Mouse (Mus musculus): ENCODE results near the gene Fam172a. TPM values are rescaled to one million over a fixed set of nuclear protein-coding genes. Genes with fewer than 3 reads are reported as not detected.

Fam172a gene
- polyA plus RNA-seq, 1 experiment from 2014 or later, result 39.8 TPM

DNA sequence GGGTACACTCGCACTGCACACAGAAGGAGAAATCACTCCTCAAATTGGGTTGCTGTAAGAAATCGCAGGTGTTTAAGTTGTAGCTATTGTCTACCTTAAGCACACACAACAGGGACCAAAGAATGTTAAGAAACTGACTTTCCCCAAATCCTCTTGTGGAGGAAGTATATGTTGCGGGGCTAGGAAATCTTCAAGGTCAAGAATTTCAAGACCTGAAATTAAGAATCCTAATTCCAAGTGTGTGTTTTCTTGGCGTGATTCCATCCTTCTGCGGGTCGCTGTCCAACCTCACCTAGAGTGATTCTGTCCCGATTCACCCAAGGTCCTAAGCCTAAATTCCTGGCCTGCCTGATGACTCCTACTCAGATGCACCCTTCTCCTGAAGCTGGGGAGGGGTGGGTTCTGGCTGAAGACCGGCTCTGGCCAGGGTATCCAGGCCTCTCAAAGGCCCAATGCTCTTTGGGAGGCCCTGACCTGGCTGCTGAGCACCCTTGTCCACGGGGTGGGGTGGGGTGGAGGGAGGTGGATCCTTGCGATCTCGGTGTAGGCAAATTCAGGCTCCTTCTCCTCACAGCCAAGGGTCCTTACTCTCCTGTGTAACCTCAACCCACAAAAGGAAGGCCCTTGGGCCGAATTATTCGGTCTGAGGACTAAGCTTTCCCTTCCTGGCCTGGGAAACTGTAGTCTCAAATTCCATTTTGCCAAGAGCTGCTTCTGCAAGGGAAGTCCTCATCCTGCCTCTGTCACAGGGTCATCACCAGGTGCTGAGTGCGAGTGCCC is 509.6 kb downstream of the Fam172a start:
- no peak overlapping the region for H3K4me3 ChIP-seq
- H3K9me3 ChIP-seq, result no peaks in the 10 kb centered on the region
- no peak overlapping the region for H3K9ac ChIP-seq
- peaks cover 73% of the 10 kb centered on the region for H3K27me3 ChIP-seq
- no peaks in the 10 kb centered on the region for H3K36me3 ChIP-seq
- H3K4me2 ChIP-seq, result no peak overlapping the region; the same call in 1 of the 2 replicates
- WGBS, result 20% methylated on average over 14 of the region's 14 CpGs
- peak; percentile 15; the same call in 1 of the 2 replicates for ATAC-seq (ENCODE audit: insufficient number of reproducible peaks, insufficient read depth, low FRiP score, low TSS enrichment, low read depth)
- H3K4me1 ChIP-seq, result peaks cover 20% of the 10 kb centered on the region
- no peak overlapping the region for H3K27ac ChIP-seq

DNA sequence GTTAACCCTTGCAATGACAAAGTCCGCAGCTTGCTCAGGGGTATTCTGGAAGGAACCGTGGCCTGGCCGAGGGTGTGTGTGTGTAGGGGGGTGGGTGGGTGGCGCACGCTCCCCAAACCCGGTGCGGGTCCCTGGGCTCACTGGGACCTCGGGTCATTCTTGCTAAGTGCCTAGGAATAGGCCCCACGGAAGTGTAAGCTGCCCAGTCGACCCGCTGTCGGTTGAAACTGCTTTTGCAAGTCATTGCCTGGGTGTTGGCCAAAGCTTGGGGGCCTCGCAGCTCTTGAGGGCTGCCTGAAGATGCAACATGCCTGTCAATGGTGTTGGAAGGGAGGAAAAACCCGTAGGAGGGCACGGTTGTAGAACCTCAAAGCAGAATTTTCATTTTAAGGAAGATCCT is 510.3 kb downstream of the Fam172a start:
- no peaks in the 10 kb centered on the region for H3K36me3 ChIP-seq
- ATAC-seq (ENCODE audit: insufficient number of reproducible peaks, insufficient read depth, low FRiP score, low TSS enrichment, low read depth), result no peak
- no peak overlapping the region for H3K9ac ChIP-seq
- H3K9me3 ChIP-seq, result no peaks in the 10 kb centered on the region
- WGBS, result 35% methylated on average over 15 of the region's 15 CpGs
- peaks cover 20% of the 10 kb centered on the region for H3K4me1 ChIP-seq
- H3K27ac ChIP-seq, result no peak overlapping the region
- H3K27me3 ChIP-seq, result peaks cover 68% of the 10 kb centered on the region
- no peak overlapping the region for H3K4me2 ChIP-seq
- no peak overlapping the region for H3K4me3 ChIP-seq

DNA sequence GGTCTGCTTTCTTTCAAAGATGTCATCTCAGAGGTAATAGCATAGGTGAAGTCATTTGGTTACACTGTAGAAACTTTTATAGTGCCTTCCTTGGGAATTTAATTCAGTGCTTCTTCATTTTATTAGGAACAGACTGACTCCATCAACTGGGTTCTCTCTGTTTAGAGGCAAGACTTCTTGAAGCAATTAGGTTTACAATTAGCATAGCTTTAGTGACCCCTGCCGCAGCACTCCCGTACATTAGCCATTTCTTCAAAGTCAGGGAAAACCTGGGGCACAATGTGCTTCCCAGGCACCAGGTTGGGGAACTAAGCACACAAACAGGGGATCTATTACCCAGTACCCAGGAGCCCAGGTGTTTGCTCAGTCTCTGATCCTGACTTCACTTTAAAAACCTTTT is 511.3 kb downstream of the Fam172a start:
- peaks cover 20% of the 10 kb centered on the region for H3K4me1 ChIP-seq
- H3K36me3 ChIP-seq, result no peaks in the 10 kb centered on the region
- H3K27me3 ChIP-seq, result peaks cover 59% of the 10 kb centered on the region
- no peak overlapping the region for H3K4me3 ChIP-seq
- no peaks in the 10 kb centered on the region for H3K9me3 ChIP-seq
- H3K9ac ChIP-seq, result no peak overlapping the region
- ATAC-seq (ENCODE audit: insufficient number of reproducible peaks, insufficient read depth, low FRiP score, low TSS enrichment, low read depth), result no peak
- WGBS, result 18% methylated on average over 2 of the region's 2 CpGs
- no peak overlapping the region for H3K27ac ChIP-seq
- no peak overlapping the region for H3K4me2 ChIP-seq

DNA sequence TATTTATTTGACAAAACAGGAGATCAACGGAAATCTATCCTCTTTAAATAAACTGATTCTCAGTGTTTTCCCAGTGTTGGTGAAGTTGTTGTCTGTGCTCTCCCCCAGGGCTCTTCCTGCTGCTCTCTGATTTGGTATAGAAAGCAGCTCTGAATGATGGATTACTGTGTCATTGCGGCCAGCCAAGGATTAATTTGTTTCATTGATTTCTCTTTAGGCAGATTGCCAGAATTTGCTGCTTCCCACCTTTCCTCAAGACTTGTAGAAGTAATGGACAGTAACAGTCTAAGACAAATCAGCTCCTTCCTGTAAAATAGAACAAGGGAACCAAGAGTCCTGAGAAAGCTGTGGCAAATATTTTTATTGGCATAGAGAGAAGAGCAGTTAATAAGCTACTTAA is 513.4 kb downstream of the Fam172a start:
- Histone ChIP-seq H3K4me2 (no peak overlapping the region), H3K9me3 (no peaks in the 10 kb centered on the region), H3K4me3 (no peak overlapping the region), H3K4me1 (peaks cover 11% of the 10 kb centered on the region), H3K9ac (no peak overlapping the region), H3K36me3 (no peaks in the 10 kb centered on the region), H3K27me3 (peaks cover 38% of the 10 kb centered on the region), H3K27ac (no peak overlapping the region)
- ATAC-seq (ENCODE audit: insufficient number of reproducible peaks, insufficient read depth, low FRiP score, low TSS enrichment, low read depth), result no peak
- WGBS, result 54% methylated on average over 2 of the region's 2 CpGs
